Mouse (Mus musculus) CD4-positive, CD25-positive, alpha-beta regulatory T cell, adult 4 months (primary cell): ENCODE measurements around the gene Glis2. TPM values are rescaled to one million over a fixed set of nuclear protein-coding genes. Genes with fewer than 3 reads are reported as not detected.
A peak's percentile ranks its signal among the peaks of the same experiment; 100 is the strongest.
"Not testable (repeated sequence)": the region's sequence is repeated elsewhere in the genome, so short reads cannot be mapped to it uniquely, and the experiment has no call there.

Source experiments
- ATAC-seq: one replicate; pipeline ENCODE4 v1.8.0; 2017
- polyA plus RNA-seq, 2 experiments: library from polyadenylated mRNA; unstranded; fragments of 100-300 nt; shearing (Covaris generic); gene quantifications; one replicate each; pipeline ENCODE4 v1.2.1; 2017

Glis2 gene
- under 1 TPM in 1 of 2 experiments, not detected in 1; 0.73 TPM for polyA plus RNA-seq

DNA sequence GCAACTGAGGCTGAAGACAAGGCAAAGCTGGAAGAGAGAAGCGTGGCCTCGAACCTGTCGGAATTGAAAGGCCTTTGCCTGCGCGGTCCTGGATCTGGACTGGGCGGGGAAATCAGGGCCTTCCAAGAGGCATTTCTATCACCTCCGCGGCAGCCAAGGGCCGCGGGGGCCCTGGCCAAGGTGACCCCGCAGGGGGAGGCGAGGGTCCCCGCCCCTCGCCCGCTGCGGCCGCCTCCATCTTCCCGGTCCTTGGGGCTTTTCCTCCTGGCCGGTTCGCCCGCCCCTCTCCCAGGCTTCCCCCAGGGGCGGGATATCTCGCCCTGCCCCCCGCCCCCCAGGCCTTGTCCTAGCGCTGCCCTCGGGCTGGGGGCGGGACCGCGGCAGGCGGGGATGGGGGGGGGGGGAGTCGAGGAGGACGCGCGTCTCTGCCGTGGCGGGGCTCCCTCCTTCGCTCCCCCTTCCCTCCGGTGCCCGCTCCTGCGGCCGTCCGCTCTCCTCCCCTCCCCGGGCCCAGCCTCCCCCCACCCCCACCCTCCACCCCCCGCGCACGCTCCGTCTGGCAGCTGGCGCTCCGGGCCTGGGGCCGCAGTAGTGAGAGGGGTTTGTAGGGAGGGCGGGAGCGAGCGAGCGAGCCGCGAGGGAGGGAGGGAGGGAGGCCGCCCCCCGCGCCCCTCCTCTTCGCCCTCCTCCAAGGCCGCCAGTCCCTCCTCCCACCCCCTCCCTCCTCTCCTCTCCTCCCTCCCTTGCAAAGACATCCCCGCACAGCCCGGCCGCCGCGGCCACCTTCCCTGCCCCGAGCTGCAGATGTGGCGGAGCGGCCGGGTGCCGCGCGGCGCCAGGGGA lies at the start of gene Glis2:
Glis2 (plus strand) TSS at position 743 of the 843 bp plus-strand sequence.
- peak; percentile 28 for ATAC-seq

GRCm38 (mm10) chr16:4544845-4545244 lies 49.7 kb upstream of the Glis2 start:
- ATAC-seq: no peak

DNA sequence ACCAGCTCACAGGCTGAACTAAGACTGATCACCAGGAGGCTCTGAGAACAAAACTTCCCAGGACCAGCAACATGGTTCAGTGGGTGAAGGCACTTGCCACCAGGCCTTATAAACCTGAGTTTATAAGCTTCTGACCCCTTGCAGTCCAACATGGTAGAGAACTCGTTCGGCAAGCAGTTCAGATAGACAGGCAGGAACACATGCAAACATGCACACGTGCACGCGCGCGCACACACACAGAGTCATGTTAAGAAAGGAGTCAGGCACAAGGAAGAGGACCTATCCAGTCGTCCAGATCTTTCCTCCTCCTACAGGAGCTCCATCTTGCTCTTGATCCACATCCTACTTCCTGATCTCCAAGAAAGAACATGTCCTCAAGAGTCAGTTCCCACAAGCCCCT lies 47.7 kb upstream of the Glis2 start:
- ATAC-seq: no peak

DNA sequence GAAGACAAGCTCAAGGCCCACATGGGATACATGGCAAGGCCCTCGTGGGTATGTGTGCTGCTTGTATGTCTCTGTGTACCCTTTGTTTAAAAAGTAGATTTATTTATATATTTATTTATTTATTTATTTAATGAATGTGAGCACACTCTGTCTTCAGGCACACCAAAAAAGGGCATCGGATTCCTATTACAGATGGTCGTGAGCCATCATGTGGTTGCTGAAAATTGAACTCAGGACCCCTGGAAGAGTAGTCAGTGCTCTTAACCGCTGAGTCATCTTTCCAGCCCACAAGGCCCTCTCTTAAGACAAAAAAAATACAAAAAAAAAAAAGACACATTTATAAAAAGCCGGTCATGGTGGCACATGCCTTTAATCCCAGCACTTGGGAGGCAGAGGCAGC lies 46.9 kb upstream of the Glis2 start:
- ATAC-seq: no peak

DNA sequence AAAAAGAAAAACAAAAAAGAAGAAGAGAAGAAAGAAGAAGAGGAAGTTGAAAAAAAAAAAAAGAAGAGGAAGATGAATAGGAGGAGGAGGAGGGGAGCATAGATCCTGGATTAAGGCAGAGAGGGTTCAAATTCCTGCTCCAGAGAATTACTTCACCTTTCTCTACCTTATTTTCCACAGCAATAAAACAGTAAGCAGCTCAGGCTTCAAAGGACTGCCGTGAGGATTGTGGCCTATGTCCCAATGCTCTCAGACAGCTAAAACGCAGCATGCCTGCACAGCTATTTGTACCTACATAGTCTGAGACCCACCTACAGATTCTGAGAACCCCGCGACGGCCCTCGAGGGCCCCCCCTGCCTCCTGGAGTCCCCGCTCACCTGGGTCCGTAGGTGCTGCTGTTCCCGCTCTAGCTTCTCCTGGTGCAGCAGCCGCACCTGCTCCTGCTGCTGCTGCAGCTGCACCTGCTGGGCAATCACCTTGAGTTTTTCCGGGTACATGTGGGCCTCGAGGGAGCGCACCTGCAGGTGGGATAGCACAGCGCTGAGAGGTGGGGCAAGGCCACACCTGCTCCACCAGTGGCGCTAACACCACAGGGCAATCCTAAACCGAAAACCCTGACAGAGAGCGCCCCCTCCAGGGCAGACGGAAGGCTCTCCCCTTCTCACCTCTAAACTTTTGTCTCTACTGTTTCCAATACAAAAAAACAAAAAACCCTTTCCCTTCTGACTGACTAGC lies 45.4 kb upstream of the Glis2 start:
- no peak for ATAC-seq

- ATAC-seq: peak; percentile 63
These were observed 43.5 kb upstream of the Glis2 start for GRCm38 (mm10) chr16:4551056-4551455.

DNA sequence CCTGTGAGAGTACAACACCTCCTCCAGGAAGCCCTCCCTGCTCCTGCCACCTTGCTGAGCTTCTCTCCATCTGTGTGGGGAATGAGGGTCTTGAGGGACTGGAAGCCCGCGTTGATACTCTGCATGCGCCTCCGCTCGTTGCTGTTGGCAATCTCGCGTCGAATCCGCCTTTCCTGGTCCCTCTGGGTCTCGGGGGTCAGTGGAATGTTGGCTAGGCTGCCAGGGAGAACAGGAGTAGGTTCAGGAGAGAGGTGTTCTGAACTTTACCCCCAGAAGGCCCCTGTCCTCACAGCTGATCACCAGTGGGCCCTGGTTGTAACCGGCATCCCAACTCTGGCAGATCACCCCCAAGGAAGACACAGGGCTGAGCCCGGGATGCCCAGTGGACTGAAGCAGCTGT lies 42.6 kb upstream of the Glis2 start:
- ATAC-seq: no peak

GRCm38 (mm10) chr16:4552829-4553550 lies 41.5 kb upstream of the Glis2 start:
- ATAC-seq: no peak

DNA sequence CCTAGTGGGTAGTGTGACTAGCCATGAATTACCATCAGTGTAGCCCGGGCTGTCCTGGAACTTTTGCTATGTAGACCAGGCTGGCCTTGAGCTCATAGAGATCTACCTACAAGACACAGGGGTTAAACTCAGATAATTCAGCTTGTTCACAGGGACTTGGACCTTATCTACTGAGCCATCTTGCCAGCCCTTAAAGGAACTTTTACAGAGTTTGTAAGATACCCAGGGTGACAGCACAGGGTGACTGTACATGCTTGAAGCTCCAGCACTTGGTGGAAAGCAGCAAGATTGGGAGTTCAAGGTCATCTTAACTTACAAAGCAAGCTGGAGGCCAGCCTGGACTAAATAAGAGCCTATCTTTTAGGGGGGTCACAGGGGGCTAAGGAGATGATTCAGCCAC lies 39.0 kb upstream of the Glis2 start:
- no peak for ATAC-seq

GRCm38 (mm10) chr16:4557085-4557484 lies 37.4 kb upstream of the Glis2 start:
- ATAC-seq: no peak

GRCm38 (mm10) chr16:4557949-4558348 lies 36.6 kb upstream of the Glis2 start:
- ATAC-seq: peak; percentile 61

- ATAC-seq: peak; percentile 87
These were observed 36.0 kb upstream of the Glis2 start for GRCm38 (mm10) chr16:4558384-4558979.

DNA sequence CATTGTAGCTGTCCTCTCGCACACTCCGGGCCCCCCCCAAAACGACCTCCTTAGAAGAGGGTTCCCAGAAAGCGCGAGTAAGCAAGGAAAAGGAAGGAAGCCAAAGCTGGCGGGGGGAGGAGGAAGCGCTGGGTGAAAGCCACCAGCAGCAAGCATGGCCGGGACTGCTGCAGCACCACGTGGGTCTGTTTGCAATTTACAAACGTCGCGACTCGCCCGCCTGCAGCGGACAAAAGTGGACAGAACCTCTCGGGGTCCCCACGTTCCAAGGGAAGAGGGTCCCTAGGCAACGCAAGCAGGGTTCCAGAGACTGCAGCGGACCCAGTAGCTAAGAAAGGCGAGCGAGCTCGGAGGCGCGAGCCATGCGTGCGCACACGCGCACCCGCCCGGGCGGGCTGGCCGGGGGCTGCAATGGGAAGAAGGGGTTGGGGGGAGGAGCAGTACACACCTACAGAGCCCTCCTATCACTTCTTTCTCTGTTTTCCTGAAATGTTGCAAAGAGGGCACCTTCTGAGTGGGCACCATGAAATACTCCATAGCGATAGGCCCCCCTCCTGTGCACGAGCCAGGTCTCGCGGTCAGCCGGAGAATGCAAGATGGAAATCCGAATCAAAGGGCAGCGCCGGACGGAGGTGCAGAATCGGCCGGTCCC lies 35.4 kb upstream of the Glis2 start:
- ATAC-seq: peak; percentile 11

- ATAC-seq: peak; percentile 35
These were observed 34.8 kb upstream of the Glis2 start, which contains the start of gene Tfap4 for GRCm38 (mm10) chr16:4559715-4560144. Gene Tfap4 (minus strand): TSS chr16:4559854.

- peak; percentile 13 for ATAC-seq
These were observed 34.2 kb upstream of the Glis2 start for GRCm38 (mm10) chr16:4560145-4560952.

- ATAC-seq: peak; percentile 76
These were observed 26.6 kb upstream of the Glis2 start for GRCm38 (mm10) chr16:4567912-4568311.

GRCm38 (mm10) chr16:4570737-4571136 lies 23.8 kb upstream of the Glis2 start:
- no peak for ATAC-seq

- no peak for ATAC-seq
These were observed 18.5 kb upstream of the Glis2 start for GRCm38 (mm10) chr16:4576038-4576437.

- ATAC-seq: peak; percentile 65
These were observed 17.6 kb upstream of the Glis2 start for GRCm38 (mm10) chr16:4576873-4577272.

DNA sequence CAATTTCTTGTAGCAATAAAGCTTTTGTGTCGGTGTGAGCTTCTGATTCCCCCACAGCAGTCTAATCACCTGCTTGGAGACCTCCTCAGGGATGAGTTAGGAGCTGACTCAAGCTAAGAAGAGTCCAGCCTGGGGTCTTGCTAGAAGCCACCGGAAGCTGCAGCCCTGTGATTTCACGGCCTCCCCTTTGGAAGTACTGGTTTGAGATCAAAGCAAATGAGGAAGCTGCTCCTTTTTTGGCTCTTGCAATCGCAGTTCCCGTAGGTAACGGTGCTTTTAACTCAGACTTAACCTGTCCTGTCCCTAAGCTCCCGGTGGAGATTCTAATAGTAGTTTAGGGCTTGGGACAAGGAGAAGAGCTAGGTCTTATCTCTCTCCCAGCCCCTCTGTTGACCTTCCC lies 15.9 kb upstream of the Glis2 start:
- ATAC-seq: no peak

DNA sequence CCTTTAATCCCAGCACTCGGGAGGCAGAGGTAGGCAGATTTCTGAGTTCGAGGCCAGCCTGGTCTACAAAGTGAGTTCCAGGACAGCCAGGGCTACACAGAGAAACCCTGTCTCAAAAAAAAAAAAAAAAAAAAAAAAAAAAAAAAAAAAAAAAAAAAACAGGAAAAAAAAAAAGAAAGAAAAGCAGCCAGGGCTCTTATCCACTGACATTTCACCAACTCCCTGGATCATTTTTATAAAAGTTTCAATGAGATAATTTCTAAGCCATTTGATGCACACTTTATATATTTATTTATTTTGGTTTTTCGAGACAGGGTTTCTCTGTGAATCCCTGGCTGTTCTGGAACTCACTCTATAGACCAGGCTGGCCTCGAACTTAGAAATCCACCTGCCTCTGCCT lies 13.3 kb upstream of the Glis2 start:
- ATAC-seq: not testable (repeated sequence)
